8 mouse cellular contexts compared by ENCODE assay signal in genomic region chr2:128429786-128430185, GRCm38 (mm10).
A peak's percentile ranks its signal among the peaks of the same experiment; 100 is the strongest.
DNase-seq lines count a peak whose midpoint lies in the region; ATAC-seq lines count a peak whose summit lies in the region.

No protein-coding gene starts in this region.

- no peak for ATAC-seq in neural tube, embryonic 13.5 days (ENCODE audit: low read depth)
- no peak for ATAC-seq in neural tube, embryonic 15.5 days (ENCODE audit: low FRiP score)

- no peaks in the 10 kb centered on the region for H3K9me3 ChIP-seq in neural tube, embryonic 13.5 days
- H3K9me3 ChIP-seq in neural tube, embryonic 15.5 days (replicated peaks): no peaks in the 10 kb centered on the region
- H3K9me3 ChIP-seq in heart, embryonic 10.5 days: no peaks in the 10 kb centered on the region

- WGBS in neural tube, embryonic 13.5 days: 77% methylated on average over 7 of the region's 7 CpGs
- WGBS in neural tube, embryonic 15.5 days: 76% methylated on average over 7 of the region's 7 CpGs
- 69% methylated on average over 7 of the region's 7 CpGs for WGBS in heart, embryonic 10.5 days

- no peaks in the 10 kb centered on the region for H3K27me3 ChIP-seq in neural tube, embryonic 13.5 days
- H3K27me3 ChIP-seq in neural tube, embryonic 15.5 days (replicated peaks): no peaks in the 10 kb centered on the region
- H3K27me3 ChIP-seq in heart, embryonic 10.5 days (ENCODE audit: insufficient read depth, poor library complexity, severe bottlenecking): no peaks in the 10 kb centered on the region

- H3K4me3 ChIP-seq in neural tube, embryonic 13.5 days: no peak overlapping the region
- no peak overlapping the region for H3K4me3 ChIP-seq in neural tube, embryonic 15.5 days (replicated peaks)
- H3K4me3 ChIP-seq in heart, embryonic 10.5 days: no peak overlapping the region

- DNase-seq in heart, embryonic 10.5 days (ENCODE audit: low spot score): no peak
- DNase-seq in lung, postnatal 14 days: peak; percentile 46
- peak; percentile 24 to 49 for DNase-seq in thymus, postnatal 36 days
- DNase-seq in left cerebral cortex, adult 11 months (ENCODE audit: low spot score): no peak
- DNase-seq in cerebellum, postnatal 36 days: no peak
- no peak for DNase-seq in layer of hippocampus, postnatal 36 days

- H3K4me2 ChIP-seq in neural tube, embryonic 13.5 days: no peak overlapping the region
- no peak overlapping the region for H3K4me2 ChIP-seq in neural tube, embryonic 15.5 days

- H3K9ac ChIP-seq in neural tube, embryonic 13.5 days: no peak overlapping the region
- no peak overlapping the region for H3K9ac ChIP-seq in neural tube, embryonic 15.5 days (replicated peaks)

- no peaks in the 10 kb centered on the region for H3K36me3 ChIP-seq in neural tube, embryonic 13.5 days
- H3K36me3 ChIP-seq in neural tube, embryonic 15.5 days: no peaks in the 10 kb centered on the region
- no peaks in the 10 kb centered on the region for H3K36me3 ChIP-seq in heart, embryonic 10.5 days

- H3K4me1 ChIP-seq in neural tube, embryonic 13.5 days (replicated peaks): peaks cover 9% of the 10 kb centered on the region
- no peaks in the 10 kb centered on the region for H3K4me1 ChIP-seq in neural tube, embryonic 15.5 days
- peaks cover 43% of the 10 kb centered on the region for H3K4me1 ChIP-seq in heart, embryonic 10.5 days

- 0 out of 2 replicates have a peak overlapping the region, but pooled peaks have one; percentile 28 for H3K27ac ChIP-seq in neural tube, embryonic 13.5 days (replicated peaks)
- H3K27ac ChIP-seq in neural tube, embryonic 15.5 days (replicated peaks): no peak overlapping the region
- peak overlapping the region; percentile 72; the same call in 1 of the 2 replicates for H3K27ac ChIP-seq in heart, embryonic 10.5 days

Comparison
In these comparisons a context has a peak if more than half of its experiments do, and no peak if none do; other contexts are left out.
1. DNase-seq: peak in lung, postnatal 14 days (single experiment) and thymus, postnatal 36 days (2 of 2); none in heart, embryonic 10.5 days (single experiment), left cerebral cortex, adult 11 months (single experiment), cerebellum, postnatal 36 days (0 of 2) and layer of hippocampus, postnatal 36 days (0 of 2).